Mouse (Mus musculus): ENCODE measurements around the gene Agps.

Gene Agps

DNA sequence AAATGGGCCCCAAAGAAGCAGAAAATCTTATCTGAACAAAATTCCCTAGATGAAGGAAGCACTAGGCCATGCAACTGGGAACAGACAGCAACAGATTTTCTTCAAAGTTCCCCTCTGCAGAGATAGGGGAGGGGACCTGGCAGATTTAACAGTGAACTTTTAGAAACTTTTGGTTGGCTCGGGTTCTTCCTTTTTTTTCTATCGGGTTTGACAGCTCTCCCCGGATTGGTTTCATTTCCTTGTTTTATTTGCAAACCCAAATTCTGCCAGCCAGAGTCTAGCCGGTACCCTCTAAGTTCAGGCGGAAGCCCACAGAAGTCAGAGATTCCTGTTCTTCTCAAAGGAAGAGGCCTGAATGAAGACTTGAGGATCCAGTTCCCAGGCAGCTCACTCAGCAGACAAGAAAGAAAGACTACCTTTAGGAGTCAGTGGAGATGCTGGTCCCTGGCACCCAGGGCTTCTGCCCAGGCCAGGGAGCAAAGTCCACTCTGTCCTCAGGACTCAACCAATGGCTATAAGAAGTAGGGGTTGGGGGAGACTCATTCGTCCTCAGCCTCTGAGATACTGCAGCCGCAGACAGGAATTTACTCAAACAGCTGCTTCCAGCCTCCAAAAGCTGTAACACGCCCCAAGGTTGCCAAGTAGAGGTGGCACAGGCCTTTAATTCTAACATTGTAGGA lies 2.9 kb upstream of the Agps start:
- 83% methylated on average over 8 of the region's 8 CpGs for WGBS

DNA sequence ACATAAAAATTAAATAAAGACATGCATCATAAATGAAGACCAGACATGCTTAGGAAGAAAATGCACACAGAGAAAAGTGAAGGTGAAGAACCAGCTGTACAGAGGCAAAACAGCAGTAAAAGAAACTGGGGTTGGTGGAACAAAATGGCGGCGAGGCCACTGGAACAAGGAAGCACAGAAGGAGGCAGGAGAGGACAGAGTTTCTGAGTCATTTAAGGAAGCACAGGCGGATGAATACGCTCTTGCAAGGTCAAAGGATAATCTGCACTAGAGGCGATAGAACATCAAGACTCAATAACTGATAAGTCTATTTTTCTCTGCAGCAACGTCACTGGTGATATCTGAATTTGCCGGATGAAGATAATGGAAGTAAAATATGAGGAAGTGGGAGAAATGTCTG lies 1.7 kb upstream of the Agps start:
- WGBS, result 94% methylated on average over 7 of the region's 7 CpGs

GRCm38 (mm10) chr2:75832781-75833180 lies 804 bp downstream of the Agps start:
- WGBS, result 0% methylated on average over 5 of the region's 5 CpGs

DNA sequence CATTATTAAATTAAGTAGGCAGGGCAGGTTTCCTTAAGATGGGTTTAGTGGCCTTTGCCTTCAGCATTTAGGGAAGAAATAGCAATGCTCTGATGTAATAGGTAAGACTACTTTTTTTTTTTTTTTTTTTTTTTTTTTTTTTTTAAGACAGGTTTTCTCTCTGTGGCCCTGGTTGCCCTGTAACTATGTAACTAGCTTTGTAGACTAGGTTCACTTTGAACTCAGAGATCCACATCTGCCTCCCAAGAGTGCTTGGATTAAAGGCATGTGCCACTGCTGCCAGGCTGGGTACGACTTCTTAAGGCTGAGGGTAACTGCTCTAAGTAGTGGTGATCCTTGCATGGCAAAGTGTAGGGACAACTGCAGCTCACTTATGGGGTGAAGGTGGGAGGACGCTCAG lies 2.5 kb downstream of the Agps start:
- 92% methylated on average over 2 of the region's 2 CpGs for WGBS

DNA sequence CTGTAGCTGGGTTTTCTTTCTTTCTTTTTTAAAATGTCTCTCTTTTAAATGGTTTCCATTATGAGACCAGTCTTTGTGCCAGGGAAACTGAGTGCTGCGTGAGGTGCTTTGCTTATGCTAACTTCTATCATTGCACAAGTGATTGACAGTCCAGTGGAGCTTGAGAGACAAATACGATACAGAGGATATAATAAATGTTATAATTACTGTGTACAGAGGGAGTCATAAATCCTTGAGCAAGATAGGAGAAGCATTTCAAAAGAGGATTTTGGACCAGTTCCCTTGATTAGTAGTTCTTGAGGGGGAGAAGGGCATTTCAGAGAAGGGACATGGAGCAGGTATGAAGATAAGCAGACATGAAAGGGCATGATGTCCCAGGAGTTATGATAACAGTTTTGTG lies 10.3 kb downstream of the Agps start:
- 90% methylated on average over 2 of the region's 2 CpGs for WGBS

DNA sequence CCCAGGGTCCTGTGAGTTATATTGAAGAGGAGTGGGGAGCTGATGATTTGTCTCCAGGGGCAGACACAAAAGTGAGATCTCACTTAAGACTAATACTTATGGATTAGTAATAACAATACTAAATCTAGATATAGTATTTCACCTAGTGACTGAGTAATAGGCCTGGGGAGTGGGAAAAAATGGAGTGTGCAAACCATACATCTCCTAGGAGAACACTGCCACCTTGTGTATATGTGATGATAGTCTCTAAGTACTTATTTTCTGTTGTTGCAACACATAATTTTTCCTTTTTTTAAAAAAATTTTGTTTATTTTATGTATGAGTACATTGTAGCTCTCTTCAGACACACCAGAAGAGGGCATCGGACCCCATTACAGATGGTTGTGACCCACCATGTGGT lies 15.7 kb downstream of the Agps start:
- WGBS, result 98% methylated on average over 1 of the region's 1 CpGs

DNA sequence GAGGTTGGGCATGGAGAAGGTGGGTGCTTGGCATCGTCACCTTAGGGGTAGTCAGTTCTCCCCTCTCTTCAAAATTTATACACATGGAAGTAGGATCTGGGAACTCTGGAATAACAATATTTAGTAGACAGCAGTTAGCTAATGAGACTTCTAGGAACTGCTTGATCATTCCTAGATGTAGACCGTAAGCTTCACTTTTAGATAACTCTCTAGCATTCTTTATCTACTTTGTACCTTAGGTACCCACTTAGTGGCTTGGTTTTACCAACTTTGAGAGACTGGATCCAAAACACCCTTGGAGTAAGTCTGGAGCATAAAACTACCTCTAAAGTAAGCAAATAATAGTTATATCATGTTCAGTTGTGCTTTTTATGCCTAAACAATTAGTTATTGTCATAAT lies 20.5 kb downstream of the Agps start:
- whole genome bisulfite sequencing, result 95% methylated on average over 2 of the region's 2 CpGs

GRCm38 (mm10) chr2:75854136-75854535 lies 22.2 kb downstream of the Agps start:
- WGBS, result 72% methylated on average over 3 of the region's 3 CpGs

GRCm38 (mm10) chr2:75861115-75861514 lies 29.1 kb downstream of the Agps start:
- whole genome bisulfite sequencing, result over 99% methylated on average over 3 of the region's 3 CpGs

DNA sequence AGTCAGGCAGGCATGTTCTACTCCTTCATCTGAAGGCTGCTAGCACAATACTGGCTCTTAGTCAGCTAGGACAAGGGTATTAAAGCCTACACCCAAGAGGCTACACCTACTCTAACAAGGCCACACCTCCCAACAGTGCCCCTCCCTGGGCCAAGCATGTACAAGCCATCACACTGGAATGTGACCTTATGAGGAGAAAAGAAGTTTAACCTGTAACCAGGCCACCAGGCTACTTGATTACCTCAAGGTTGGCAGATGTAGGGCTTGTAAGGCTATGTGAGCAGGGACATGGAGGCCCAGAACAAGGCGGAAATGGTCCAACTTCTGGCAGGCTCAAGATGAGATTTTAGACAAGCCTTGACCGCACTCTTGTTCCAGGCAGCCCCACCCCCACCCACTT lies 37.6 kb downstream of the Agps start:
- WGBS, result 100% methylated on average over 2 of the region's 2 CpGs

- WGBS, result 80% methylated on average over 3 of the region's 3 CpGs
These were observed 42.1 kb downstream of the Agps start for GRCm38 (mm10) chr2:75874008-75874559.

DNA sequence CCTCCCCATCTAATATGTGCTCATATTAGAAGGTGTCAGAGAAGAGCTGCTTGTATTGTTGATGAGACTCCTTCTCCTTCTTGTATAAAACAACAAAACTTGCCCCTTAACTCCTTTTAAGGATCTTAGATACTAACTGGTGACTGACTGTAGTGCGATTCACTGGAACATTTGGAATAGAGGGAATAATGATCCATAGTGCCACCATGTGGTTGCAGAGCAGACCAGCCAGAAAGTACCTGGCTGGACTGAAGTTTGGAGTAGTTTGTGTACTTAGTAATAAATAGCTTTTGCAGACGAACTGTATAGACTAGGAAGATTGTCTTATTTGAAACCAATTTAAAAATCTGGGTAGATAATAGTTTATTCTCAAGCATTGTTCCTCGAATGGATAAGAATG lies 47.8 kb downstream of the Agps start:
- 45% methylated on average over 3 of the region's 3 CpGs for WGBS

- WGBS, result 65% methylated on average over 1 of the region's 1 CpGs
These were observed 51.6 kb downstream of the Agps start for GRCm38 (mm10) chr2:75883543-75883942.

DNA sequence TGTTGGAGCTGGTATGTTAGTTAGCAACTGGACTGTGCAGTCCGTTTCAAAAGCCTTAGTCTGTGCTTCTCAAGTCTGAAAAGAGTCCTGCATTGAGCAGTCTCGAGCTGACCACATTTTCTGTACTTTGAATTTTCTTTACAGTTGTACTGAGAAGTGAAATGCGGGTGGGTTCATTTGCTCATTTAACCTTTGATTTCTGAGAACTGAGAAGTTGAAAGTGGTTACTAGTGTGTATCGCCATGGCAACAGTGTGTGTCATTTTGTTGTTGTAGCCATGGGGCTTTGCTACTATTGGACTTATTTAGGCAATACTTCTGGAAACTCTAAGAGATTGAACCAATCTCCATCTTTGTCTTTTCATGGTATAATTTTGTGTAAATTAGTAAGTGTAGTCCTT lies 60.0 kb downstream of the Agps start:
- 78% methylated on average over 4 of the region's 4 CpGs for WGBS

GRCm38 (mm10) chr2:75895711-75896110 lies 63.7 kb downstream of the Agps start:
- WGBS, result 90% methylated on average over 5 of the region's 5 CpGs

- 95% methylated on average over 1 of the region's 1 CpGs for WGBS
These were observed 68.3 kb downstream of the Agps start for GRCm38 (mm10) chr2:75900281-75900680.

GRCm38 (mm10) chr2:75901869-75902268 lies 69.9 kb downstream of the Agps start:
- 93% methylated on average over 9 of the region's 9 CpGs for WGBS

DNA sequence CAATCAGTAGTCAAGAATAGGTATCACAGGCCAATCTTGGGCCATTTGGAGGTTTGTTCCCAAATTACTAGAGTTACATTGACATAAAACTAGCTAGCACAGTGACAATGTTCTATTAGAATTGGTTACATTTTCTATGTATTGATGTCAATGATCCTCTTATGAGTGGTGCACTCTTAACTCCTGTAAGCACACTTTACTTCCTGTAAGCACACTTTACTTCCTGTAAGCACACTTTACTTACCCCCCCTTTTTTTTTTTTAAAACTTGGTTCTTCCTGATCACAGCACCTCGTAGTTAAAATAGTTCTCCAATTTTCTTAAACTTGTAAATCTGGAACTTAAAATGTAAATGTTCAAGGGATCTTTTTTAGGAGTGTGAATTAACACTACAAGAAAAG lies 75.2 kb downstream of the Agps start:
- 25% methylated on average over 1 of the region's 1 CpGs for WGBS

DNA sequence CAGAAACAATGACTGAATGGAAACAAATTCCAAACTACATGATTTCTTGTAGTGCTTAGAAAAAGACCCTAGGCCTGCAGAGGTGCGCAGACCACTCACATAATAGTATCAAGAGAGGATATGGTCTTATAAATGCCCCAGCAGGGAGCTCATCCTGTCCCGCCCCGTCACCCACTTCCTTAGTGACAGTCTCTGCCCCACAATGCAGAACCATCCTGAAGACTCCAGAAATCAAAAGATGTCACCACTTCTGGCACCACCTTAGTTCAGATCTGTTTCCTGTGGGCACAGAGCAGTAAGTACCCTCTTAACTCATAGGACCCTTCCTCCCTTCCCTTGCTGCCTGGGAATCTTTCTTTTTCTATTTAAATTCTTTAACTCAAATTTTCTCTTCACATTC lies 83.1 kb downstream of the Agps start:
- WGBS, result 75% methylated on average over 3 of the region's 3 CpGs

GRCm38 (mm10) chr2:75923807-75924340 lies 91.9 kb downstream of the Agps start:
- 91% methylated on average over 4 of the region's 4 CpGs for WGBS

- 73% methylated on average over 5 of the region's 5 CpGs for WGBS
These were observed 94.1 kb downstream of the Agps start for GRCm38 (mm10) chr2:75926061-75926460.

DNA sequence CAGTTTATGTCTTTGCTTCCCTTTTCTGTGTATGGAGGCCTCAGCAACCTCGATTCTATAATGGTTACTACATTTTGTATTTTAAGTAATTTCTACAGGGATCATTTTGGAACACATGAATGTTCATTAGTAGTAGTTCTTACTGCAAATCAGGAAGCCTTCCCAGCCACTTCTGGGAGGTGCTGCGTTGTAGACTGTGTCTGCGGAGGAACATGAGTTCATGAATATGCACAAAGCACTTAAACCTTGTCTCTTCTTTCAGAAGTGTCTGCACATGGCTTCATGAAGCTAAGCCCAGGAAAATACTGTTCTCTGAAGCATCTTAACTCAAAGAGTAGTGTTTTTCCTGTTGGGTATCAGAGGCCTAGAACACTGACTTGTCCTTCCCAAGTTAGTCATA lies 96.0 kb downstream of the Agps start:
- 56% methylated on average over 3 of the region's 3 CpGs for WGBS

GRCm38 (mm10) chr2:75929141-75929540 lies 97.2 kb downstream of the Agps start:
- 55% methylated on average over 2 of the region's 2 CpGs for WGBS
